Mouse (Mus musculus) CH12.LX (cell line): ENCODE results near the gene Cyp2d26. TPM values are rescaled to one million over a fixed set of nuclear protein-coding genes. Genes with fewer than 3 reads are reported as not detected.

Experiments used
- DNase-seq: peaks from one replicate; pipeline ENCODE4 v3.0.0-alpha.2; 2013; ENCODE audit errors: extremely low read depth
- H3K27ac ChIP-seq: 2 replicates; pipeline ENCODE4 v1.5.1; 2012; ENCODE audit warnings: low read depth, mild to moderate bottlenecking, control low read depth, moderate library complexity; ENCODE audit not compliant: insufficient read depth
- H3K27me3 ChIP-seq: replicated peaks from 2 replicates; pipeline ENCODE3; 2012; ENCODE audit warnings: inconsistent platforms
- H3K36me3 ChIP-seq, 2 experiments: replicated peaks in 1 of 2; 2 replicates each; pipeline versions ENCODE3 to v1.6.1; 2012; ENCODE audit warnings: inconsistent platforms in 1 of 2, low read length in 1 of 2, mild to moderate bottlenecking in 1 of 2, mixed read lengths in 1 of 2, moderate library complexity in 1 of 2; ENCODE audit not compliant: control insufficient read depth in 1 of 2, insufficient read depth in 1 of 2
- H3K4me1 ChIP-seq, 2 experiments: 2 replicates each; pipeline ENCODE4 v1.6.1; 2012; ENCODE audit warnings: inconsistent platforms in 1 of 2, moderate library complexity in 1 of 2; ENCODE audit not compliant: insufficient read depth in 2 of 2, control insufficient read depth in 1 of 2
- H3K4me2 ChIP-seq: 2 replicates; pipeline ENCODE4 v1.6.1; 2012; ENCODE audit warnings: low read depth, mild to moderate bottlenecking, control low read depth; ENCODE audit not compliant: poor library complexity, insufficient read depth, severe bottlenecking
- H3K4me3 ChIP-seq, 3 experiments: fragments of 150-350 bp in 1 of 3; sonication (generic) in 1 of 3; replicated peaks in 1 of 3; 2 replicates each; pipeline versions ENCODE3 to v1.5.1; 2011 to 2012; ENCODE audit warnings: low read depth in 2 of 3, low read length in 2 of 3, mild to moderate bottlenecking in 2 of 3, moderate library complexity in 2 of 3, control low read depth in 1 of 3, improper control_type of control experiment in 1 of 3, inconsistent platforms in 1 of 3, mixed read lengths in 1 of 3; ENCODE audit not compliant: poor library complexity in 1 of 3
- H3K79me2 ChIP-seq: replicated peaks from 2 replicates; pipeline ENCODE4 v1.6.1; 2012; ENCODE audit warnings: mild to moderate bottlenecking, moderate library complexity; ENCODE audit not compliant: control insufficient read depth, poor library complexity, insufficient read depth, severe bottlenecking; ENCODE audit errors: extremely low read depth
- H3K9ac ChIP-seq: 2 replicates; pipeline ENCODE4 v1.6.1; 2012; ENCODE audit warnings: low read depth, mild to moderate bottlenecking, control low read depth, moderate library complexity; ENCODE audit not compliant: insufficient read depth
- H3K9me3 ChIP-seq: replicated peaks from 2 replicates; pipeline ENCODE3; 2012; ENCODE audit warnings: low read length, inconsistent platforms, mixed read lengths
- CHD1 ChIP-seq: IDR thresholded peaks from 2 replicates; pipeline ENCODE4 v1.6.1; 2012; ENCODE audit warnings: low read depth, low read length, improper control_type of control experiment, inconsistent platforms
- CTCF ChIP-seq, 2 experiments: IDR thresholded peaks in 1 of 2; conservative IDR thresholded peaks in 1 of 2; 2 replicates each; pipeline ENCODE4 v1.5.1; 2011 to 2012; ENCODE audit warnings: low read depth in 2 of 2, low read length in 2 of 2, improper control_type of control experiment in 1 of 2, inconsistent platforms in 1 of 2, mild to moderate bottlenecking in 1 of 2, moderate library complexity in 1 of 2
- E2F4 ChIP-seq: IDR thresholded peaks from 2 replicates; pipeline ENCODE4 v1.6.1; 2011; ENCODE audit warnings: low read depth, low read length, improper control_type of control experiment; ENCODE audit not compliant: insufficient replicate concordance
- ELF1 ChIP-seq: IDR thresholded peaks from 2 replicates; pipeline ENCODE4 v1.6.1; 2014; ENCODE audit warnings: low read depth, mild to moderate bottlenecking, inconsistent platforms, low read length, improper control_type of control experiment
- EP300 ChIP-seq: IDR thresholded peaks from 2 replicates; pipeline ENCODE4 v1.6.1; 2011; ENCODE audit warnings: low read length, improper control_type of control experiment
- GABPA ChIP-seq: IDR thresholded peaks from 2 replicates; pipeline ENCODE4 v1.6.1; 2012; ENCODE audit warnings: low read depth, low read length, improper control_type of control experiment, inconsistent platforms; ENCODE audit not compliant: insufficient replicate concordance
- HCFC1 ChIP-seq: IDR thresholded peaks from 2 replicates; pipeline ENCODE4 v1.6.1; 2012; ENCODE audit warnings: low read depth, mild to moderate bottlenecking, inconsistent platforms, low read length, improper control_type of control experiment
- JUN ChIP-seq: IDR thresholded peaks from 2 replicates; pipeline ENCODE4 v1.6.1; 2011; ENCODE audit warnings: low read depth, mild to moderate bottlenecking, low read length, improper control_type of control experiment, moderate library complexity; ENCODE audit not compliant: insufficient read depth
- JUND ChIP-seq: conservative IDR thresholded peaks from 2 replicates; pipeline ENCODE4 v1.6.1; 2011; ENCODE audit warnings: low read depth, low read length, improper control_type of control experiment
- KAT2A ChIP-seq: IDR thresholded peaks from 2 replicates; pipeline ENCODE4 v1.6.1; 2012; ENCODE audit warnings: low read length, improper control_type of control experiment, inconsistent platforms; ENCODE audit not compliant: insufficient replicate concordance
- MAX ChIP-seq: IDR thresholded peaks from 2 replicates; pipeline ENCODE4 v1.6.1; 2011; ENCODE audit warnings: low read length, improper control_type of control experiment
- MAZ ChIP-seq: IDR thresholded peaks from 2 replicates; pipeline ENCODE4 v1.6.1; 2012; ENCODE audit warnings: low read depth, mild to moderate bottlenecking, inconsistent platforms, low read length, improper control_type of control experiment, moderate library complexity
- MXI1 ChIP-seq: IDR thresholded peaks from 2 replicates; pipeline ENCODE4 v1.6.1; 2011; ENCODE audit warnings: mild to moderate bottlenecking, low read depth, low read length, improper control_type of control experiment
- MYC ChIP-seq: IDR thresholded peaks from 2 replicates; pipeline ENCODE4 v1.6.1; 2011; ENCODE audit warnings: low read depth, mild to moderate bottlenecking, improper control_type of control experiment, low read length
- NELFE ChIP-seq: IDR thresholded peaks from 2 replicates; pipeline ENCODE4 v1.6.1; 2011; ENCODE audit warnings: low read depth, low read length, improper control_type of control experiment
- NRF1 ChIP-seq: IDR thresholded peaks from 2 replicates; pipeline ENCODE4 v1.6.1; 2014; ENCODE audit warnings: low read depth, mild to moderate bottlenecking, inconsistent platforms, low read length, improper control_type of control experiment, moderate library complexity
- PAX5 ChIP-seq: IDR thresholded peaks from 2 replicates; pipeline ENCODE4 v1.6.1; 2012; ENCODE audit warnings: low read length, inconsistent platforms, mixed read lengths
- POLR2A ChIP-seq: IDR thresholded peaks from 2 replicates; pipeline ENCODE4 v1.6.1; 2011; ENCODE audit warnings: low read depth, mild to moderate bottlenecking, improper control_type of control experiment, low read length
- POLR2AphosphoS2 ChIP-seq: IDR thresholded peaks from 2 replicates; pipeline ENCODE4 v1.6.1; 2011; ENCODE audit warnings: low read depth, low read length, improper control_type of control experiment
- RAD21 ChIP-seq: IDR thresholded peaks from 2 replicates; pipeline ENCODE4 v1.6.1; 2011; ENCODE audit warnings: low read depth, mild to moderate bottlenecking, low read length, improper control_type of control experiment, moderate library complexity
- SIN3A ChIP-seq: IDR thresholded peaks from 2 replicates; pipeline ENCODE4 v1.6.1; 2012; ENCODE audit warnings: low read length, improper control_type of control experiment, inconsistent platforms
- TBP ChIP-seq: conservative IDR thresholded peaks from 2 replicates; pipeline ENCODE4 v1.6.1; 2011; ENCODE audit warnings: low read depth, low read length, improper control_type of control experiment
- UBTF ChIP-seq: IDR thresholded peaks from 2 replicates; pipeline ENCODE4 v1.6.1; 2012; ENCODE audit warnings: low read depth, mild to moderate bottlenecking, inconsistent platforms, low read length, improper control_type of control experiment, moderate library complexity
- USF1 ChIP-seq: IDR thresholded peaks from 2 replicates; pipeline ENCODE4 v1.6.1; 2014; ENCODE audit warnings: low read depth, mild to moderate bottlenecking, inconsistent platforms, low read length, improper control_type of control experiment
- ZKSCAN1 ChIP-seq: IDR thresholded peaks from 2 replicates; pipeline ENCODE4 v1.6.1; 2012; ENCODE audit warnings: low read depth, inconsistent platforms, low read length, improper control_type of control experiment, borderline replicate concordance
- ZMIZ1 ChIP-seq: IDR thresholded peaks from 2 replicates; pipeline ENCODE4 v1.6.1; 2012; ENCODE audit warnings: low read depth, mild to moderate bottlenecking, inconsistent platforms, low read length, improper control_type of control experiment
- ZNF384 ChIP-seq: IDR thresholded peaks from 2 replicates; pipeline ENCODE4 v1.6.1; 2012; ENCODE audit warnings: low read depth, low read length, improper control_type of control experiment, inconsistent platforms
- dilution Hi-C: fragments of 300-500 bp; cut with MboI; formaldehyde crosslinking; loops from 2 replicates; pipeline ENCODE4 v1.14.3; 2020; ENCODE audit warnings: low sequenced_read_pairs; ENCODE audit not compliant: extremely low pct_unique_long_range_greater_than_20kb, extremely low pct_ligation_motif_present
- in situ Hi-C: fragments of 300-500 bp; cut with MboI; formaldehyde crosslinking; loops from 3 replicates; pipeline ENCODE4 v1.14.3; 2019; ENCODE audit warnings: low sequenced_read_pairs, low pct_ligation_motif_present, low pct_unique_long_range_greater_than_20kb, mixed read lengths
- polyA plus RNA-seq: library from polyadenylated mRNA; unstranded; fragments of >175 nt; gene quantifications from 2 replicates; pipeline ENCODE4 v1.2.1, GENCODE M21; 2012; ENCODE audit warnings: low read depth; ENCODE audit not compliant: insufficient read length
- total RNA-seq, 2 experiments: library from RNA; depleted of rRNA; stranded (reverse); fragments of 300-350 nt in 1 of 2; fragments of >200 nt in 1 of 2; gene quantifications; 2 replicates each; pipeline ENCODE4 v1.2.3; 2012 to 2014

Gene Cyp2d26
- total and polyA plus RNA-seq, 3 experiments = not detected

DNA sequence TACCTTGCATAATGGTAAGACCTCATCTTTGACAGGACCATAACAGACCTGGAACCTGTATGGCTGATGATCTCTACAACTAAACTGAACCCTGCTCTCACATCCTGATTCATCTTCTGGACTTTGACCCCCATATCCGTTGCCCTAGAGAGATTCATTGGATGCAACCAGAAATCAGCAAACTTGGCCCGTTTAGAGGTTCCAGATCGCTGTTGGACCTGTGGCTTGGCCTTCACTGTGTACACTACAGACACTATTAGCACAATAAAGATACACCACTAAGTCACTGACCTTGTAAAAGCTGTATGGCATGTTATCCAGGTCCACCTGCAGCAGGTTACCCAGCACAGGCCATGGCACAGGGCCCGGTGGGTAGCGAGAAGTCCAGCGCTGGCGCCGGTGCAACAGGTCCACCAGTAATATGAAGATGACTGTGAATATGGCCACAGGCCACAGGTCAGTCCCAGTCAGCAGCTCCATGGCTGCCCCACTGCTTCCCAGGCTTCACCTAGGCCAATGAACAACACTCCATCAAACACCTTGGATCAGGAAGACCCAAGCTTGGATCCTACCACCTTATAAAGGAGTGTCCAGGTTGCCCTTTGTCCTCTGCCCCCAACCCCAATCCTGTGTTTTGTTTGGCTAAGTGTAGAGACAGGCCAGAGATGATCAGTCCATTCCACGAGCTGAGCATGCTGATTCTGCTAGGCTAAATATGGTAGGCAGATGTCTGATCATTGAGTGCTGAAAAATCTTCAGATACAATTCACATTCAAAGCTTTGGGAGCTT, 30.3 kb downstream of the Cyp2d26 start, which contains the start of gene Cyp2d40:
Gene Cyp2d40, minus strand, starts transcription at position 553 of the 790 bp plus-strand sequence.
- H3K9me3 ChIP-seq = no peaks in the 10 kb centered on the region
- no peaks in the 10 kb centered on the region for H3K4me1 ChIP-seq
- no peak within 1 kb of the TSS for H3K9ac ChIP-seq
- H3K79me2 ChIP-seq = no peaks in the 10 kb centered on the region
- no peak for DNase-seq
- in situ Hi-C loops (loop anchor here (25.0 kb wide), 1 partner anchor 302 kb away; no protein-coding TSS in a partner anchor), dilution Hi-C loops (no loop called here)
- no peak within 1 kb of the TSS for H3K4me3 ChIP-seq
- no peaks in the 10 kb centered on the region for H3K36me3 ChIP-seq
- peaks cover 82% of the 10 kb centered on the region for H3K27me3 ChIP-seq
- TF ChIP-seq POLR2AphosphoS2 (no peak), E2F4 (no peak), ZKSCAN1 (no peak), RAD21 (no peak), JUN (no peak), JUND (no peak), USF1 (no peak), MXI1 (no peak), HCFC1 (no peak), MAZ (no peak), UBTF (no peak), MYC (no peak), ZMIZ1 (no peak), EP300 (no peak), CTCF (conservative IDR thresholded peaks at IDR 0.05 in 1 of 2, IDR thresholded peaks at IDR 0.05 in 1 of 2; ENCODE audit: low read depth in 2 of 2, low read length in 2 of 2) (no peak), POLR2A (no peak), ELF1 (no peak)
- H3K27ac ChIP-seq = no peak within 1 kb of the TSS
- no peak within 1 kb of the TSS for H3K4me2 ChIP-seq

DNA sequence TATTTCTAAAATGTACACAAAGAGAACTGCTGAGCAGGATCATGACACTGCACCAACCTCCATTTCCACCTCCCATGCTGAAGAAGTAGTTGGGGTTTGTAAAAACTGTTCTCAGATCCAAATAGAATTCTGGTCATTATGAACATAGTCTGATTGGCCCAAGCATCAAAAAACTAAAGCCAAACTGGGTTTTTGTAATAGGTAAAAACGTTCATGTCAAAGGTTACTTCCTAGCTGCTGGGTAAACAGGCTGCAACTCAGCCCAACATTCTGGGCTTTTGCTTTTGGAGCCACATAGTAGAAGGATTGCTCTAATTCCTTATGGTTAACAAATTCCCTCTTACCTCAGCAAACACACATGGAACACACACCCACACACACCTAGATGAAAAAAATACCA, 46.0 kb downstream of the Cyp2d26 start:
- no peak for DNase-seq
- Histone ChIP-seq H3K27ac (no peak overlapping the region), H3K27me3 (peaks cover 34% of the 10 kb centered on the region), H3K36me3 (no peaks in the 10 kb centered on the region), H3K4me1 (no peaks in the 10 kb centered on the region), H3K9ac (no peak overlapping the region), H3K79me2 (no peaks in the 10 kb centered on the region), H3K4me3 (no peak overlapping the region), H3K9me3 (peaks cover 25% of the 10 kb centered on the region), H3K4me2 (no peak overlapping the region)
- dilution Hi-C loops (no loop called here), in situ Hi-C loops (no loop called here)
- TF ChIP-seq HCFC1 = no peak
- no peak for TF ChIP-seq ELF1
- TF ChIP-seq GABPA = no peak
- no peak for TF ChIP-seq NRF1
- TF ChIP-seq NELFE = no peak
- TF ChIP-seq SIN3A = no peak
- no peak for TF ChIP-seq TBP
- no peak for TF ChIP-seq KAT2A
- TF ChIP-seq ZNF384 = no peak
- no peak for TF ChIP-seq PAX5
- TF ChIP-seq ZMIZ1 = no peak
- TF ChIP-seq MAX = no peak
- TF ChIP-seq JUN = no peak
- TF ChIP-seq CHD1 = no peak
